Mouse (Mus musculus) right cerebral cortex, postnatal 10 days (tissue): ENCODE measurements around the gene Ccdc181.
"Not testable (repeated sequence)": the region's sequence is repeated elsewhere in the genome, so short reads cannot be mapped to it uniquely, and the experiment has no call there.

Experiments
- DNase-seq, 2 experiments: peaks; one replicate each; pipeline ENCODE4 v3.0.0; 2021; ENCODE audit warnings: low spot score in 2 of 2

Ccdc181 gene

DNA sequence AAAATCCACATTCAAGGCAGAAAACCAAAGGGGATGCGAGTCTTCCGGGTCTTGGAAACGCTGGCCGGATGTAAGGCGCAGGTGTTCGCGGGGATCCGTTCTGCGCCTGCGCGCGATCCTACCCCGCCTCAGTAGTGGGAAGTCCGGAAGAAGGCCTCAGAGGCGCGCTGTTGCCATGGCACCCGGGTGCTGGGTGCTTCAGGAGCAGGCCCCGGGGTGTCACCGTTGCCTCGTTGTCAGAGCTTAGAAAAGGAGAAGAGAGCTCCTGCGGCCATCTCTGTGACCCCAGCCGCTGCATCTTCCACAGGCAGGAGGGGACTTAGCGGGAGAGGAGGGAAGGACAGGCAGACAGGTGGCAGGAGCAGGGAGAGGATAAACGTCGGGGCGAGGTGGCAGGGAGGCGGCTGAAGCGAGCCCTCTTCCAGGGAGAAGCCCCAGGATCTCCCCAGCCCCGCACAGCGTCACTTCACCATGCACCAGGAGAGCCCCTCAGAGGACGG lies at the start of gene Ccdc181:
Gene Ccdc181, plus strand, starts transcription at position 131 of the 500 bp plus-strand sequence.
- peak; percentile 97 to 98 for DNase-seq

- not testable (repeated sequence) for DNase-seq
These were observed 43.3 kb upstream of the Ccdc181 start for GRCm38 (mm10) chr1:164231937-164232570.

GRCm38 (mm10) chr1:164233447-164233846 lies 41.9 kb upstream of the Ccdc181 start:
- DNase-seq = no peak

DNA sequence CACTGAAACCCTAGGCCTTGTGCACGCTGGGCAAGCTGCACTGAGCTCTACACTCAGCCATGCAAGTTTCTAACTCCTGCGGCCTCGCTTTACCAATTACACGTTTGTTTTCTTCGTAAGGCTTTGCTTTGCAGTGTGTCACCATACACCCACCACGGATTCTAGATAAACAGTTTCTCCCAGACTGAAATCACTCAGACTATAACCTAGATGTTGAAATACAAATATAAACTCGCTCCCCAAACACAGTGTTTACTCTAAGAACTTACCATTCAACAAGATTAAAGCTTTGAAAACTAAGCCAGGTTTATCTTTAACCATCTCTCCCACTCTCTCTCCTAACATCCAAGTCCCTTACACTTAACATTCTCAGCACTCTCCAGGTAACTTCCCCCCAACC lies 40.3 kb upstream of the Ccdc181 start:
- DNase-seq = no peak

DNA sequence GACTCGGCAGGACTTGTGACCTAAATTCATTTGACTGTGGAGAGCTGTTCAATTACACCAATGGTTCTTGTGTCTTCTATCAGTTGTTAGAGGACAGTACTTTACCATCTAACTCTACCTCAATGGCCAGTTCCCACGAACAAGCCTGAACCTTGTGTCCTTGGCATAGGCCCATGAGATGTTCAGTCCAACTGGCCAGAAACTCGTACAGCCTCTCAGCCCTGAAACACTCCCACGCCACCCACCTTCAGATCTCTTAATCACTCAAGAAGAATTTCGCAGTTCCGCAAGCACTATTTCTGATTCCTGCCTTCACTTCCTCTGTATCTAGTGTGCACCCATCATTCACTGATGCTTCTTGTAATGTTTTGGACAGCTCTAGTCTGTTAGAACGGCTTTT lies 39.3 kb upstream of the Ccdc181 start:
- DNase-seq = no peak

DNA sequence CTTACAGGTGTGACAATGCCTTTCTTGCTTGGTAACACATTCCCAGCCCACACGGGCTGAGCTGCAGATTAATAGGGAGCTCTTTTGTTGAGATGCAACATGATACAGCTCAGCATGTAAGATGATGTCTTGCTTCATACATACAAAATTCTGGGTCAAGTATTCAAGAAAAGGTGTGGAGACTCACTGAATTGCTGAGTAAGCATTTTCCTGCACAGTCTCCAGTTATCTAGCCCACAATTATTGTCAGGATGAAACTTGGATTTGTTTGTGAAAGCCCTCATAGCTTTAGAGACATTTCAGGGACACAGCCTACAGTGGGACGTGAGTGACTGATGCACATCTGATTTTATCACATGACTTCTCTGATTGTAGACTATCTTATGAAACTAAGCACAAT lies 33.9 kb upstream of the Ccdc181 start:
- DNase-seq = no peak

DNA sequence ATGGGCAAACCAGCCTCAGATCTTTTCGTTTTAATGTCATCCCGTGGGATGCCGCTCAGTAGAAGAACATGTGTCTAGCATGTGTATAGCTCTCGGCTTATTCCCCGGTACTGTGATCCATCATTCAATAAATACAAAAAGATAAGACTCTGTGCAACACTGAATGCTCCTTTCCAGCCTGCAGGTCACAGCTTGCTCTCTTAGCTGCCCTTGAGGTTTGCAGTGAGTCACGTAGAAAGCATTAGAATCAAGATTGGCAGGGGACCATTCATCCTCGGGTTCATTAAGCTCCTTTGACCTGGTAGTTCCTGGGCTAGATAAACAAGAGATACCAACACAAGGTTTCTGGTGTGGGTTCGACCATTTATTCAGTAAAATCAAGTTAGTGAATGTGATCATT lies 32.6 kb upstream of the Ccdc181 start:
- DNase-seq = no peak

- DNase-seq = no peak
These were observed 27.9 kb upstream of the Ccdc181 start for GRCm38 (mm10) chr1:164247442-164247841.

GRCm38 (mm10) chr1:164247971-164248370 lies 27.4 kb upstream of the Ccdc181 start:
- DNase-seq = no peak

DNA sequence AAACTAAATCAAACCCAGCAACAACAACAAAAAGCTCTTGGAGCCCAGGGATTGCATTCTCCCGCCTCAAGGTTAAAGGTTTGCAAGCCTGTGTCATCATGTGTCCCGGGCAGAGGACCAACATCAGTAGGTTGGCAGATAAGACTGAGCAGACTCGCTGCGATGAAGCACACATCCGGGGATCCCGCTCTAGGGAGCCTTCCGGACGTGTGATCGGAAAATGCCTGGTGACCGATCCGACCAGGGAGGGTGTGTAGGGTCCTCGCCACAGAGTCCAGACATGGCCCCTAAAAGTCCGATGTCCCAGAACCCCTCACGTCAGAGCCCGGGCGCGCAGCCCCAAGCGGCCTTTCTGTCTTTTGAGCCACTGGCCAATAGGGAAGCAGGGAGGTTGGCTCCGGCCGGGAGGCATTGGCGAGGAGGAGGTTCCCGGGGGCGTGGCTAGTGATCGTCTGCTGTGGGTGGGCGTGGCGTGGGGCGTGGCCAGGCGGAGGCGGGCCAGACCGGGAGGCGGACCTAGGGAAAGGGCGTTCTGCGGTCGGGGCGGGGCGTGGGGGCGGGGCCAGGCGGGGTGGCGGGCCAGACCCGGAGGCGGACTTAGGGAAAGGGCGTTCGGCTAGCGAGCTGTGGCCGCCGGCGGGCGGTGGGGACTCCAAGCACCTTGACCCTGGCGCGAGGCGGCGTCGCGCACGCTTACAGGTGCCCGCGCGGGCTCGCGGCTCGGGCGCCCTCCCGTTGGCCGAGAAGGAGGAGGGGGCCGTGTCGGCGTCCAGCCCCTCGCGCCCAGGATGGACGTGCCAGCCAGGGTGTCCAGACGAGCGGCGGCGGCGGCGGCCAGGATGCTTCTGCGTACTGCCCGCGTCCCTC lies 26.7 kb upstream of the Ccdc181 start, which contains the start of gene Slc19a2:
Gene Slc19a2, plus strand, starts transcription at position 582 of the 867 bp plus-strand sequence.
- DNase-seq = peak; percentile 98 to 99

DNA sequence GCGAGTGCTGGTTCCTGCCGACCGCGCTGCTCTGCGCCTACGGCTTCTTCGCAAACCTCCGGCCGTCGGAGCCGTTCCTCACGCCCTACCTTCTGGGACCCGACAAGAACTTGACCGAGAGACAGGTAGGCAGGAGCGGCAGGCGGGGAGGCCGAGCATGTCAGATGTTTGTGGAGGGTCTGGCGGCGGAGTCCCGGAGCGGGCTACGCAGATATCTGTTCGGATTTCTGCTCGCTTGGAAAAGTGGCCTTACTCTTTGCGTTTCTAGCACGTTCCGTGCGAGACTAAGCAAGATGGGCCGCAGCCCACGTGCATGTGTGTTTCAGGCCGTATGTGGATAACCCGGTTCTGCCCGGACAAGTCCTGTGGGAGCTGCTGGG lies 26.1 kb upstream of the Ccdc181 start:
- DNase-seq = peak in 1 of 2 experiments; percentile 63

GRCm38 (mm10) chr1:164250391-164251150 lies 24.8 kb upstream of the Ccdc181 start:
- DNase-seq = no peak

GRCm38 (mm10) chr1:164251438-164251837 lies 23.9 kb upstream of the Ccdc181 start:
- DNase-seq = no peak

GRCm38 (mm10) chr1:164252551-164252950 lies 22.8 kb upstream of the Ccdc181 start:
- DNase-seq = no peak

DNA sequence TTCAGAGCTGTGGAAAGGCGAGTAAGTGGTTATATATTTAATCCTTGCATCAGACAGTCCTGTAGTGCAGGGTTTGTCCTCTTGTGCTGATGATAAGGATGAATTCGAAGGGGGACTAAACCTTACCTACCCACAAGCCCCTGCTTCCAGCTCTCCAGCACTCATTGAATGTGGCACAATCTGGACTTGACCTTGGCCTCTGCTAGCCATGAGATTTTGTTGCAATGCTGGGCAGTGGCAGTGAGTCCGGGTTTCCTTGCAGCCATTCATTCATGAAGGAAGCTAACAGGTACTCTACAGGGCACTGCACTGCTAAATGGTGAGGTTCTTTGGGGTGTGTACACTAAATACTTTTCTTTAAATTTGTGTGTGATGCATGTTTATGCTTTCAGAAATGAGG lies 20.5 kb upstream of the Ccdc181 start:
- DNase-seq = no peak

DNA sequence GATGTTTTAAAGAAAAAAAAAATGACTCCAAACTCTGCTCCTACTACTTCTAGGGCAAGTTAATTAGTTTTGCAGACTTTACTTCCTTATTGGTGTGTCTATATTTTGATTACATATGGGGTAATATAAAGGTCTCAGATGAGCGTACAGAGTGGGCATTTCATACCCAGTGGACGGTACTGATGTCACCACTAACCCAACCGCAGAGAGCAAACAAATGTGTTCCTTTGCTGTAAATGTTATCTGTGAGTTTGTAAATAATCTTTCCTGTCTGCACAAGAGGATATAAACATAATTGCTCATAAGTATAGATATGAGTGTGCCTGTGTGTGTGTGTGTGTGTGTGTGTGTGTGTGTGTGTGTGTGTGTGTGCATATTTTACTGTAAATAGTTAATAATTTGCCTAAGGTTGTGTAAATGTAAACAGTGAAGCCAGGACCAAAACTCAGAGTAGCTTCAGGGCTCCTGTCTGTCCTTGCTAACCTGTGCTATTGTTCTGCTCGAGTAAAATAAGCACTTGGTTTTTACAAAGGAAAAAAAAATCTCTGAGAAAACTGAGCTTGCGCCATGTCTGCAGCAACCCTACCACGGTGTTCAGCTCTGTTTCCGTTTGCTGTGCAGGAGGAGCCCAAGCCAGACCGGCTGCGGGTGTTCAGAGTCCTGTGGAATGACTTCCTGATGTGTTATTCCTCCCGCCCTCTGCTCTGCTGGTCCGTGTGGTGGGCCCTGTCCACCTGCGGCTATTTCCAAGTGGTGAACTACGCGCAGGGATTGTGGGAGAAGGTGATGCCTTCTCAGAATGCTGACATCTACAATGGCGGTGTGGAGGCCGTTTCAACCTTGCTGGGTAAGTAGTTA lies 15.0 kb upstream of the Ccdc181 start:
- DNase-seq = no peak

GRCm38 (mm10) chr1:164261553-164261952 lies 13.8 kb upstream of the Ccdc181 start:
- DNase-seq = peak in 1 of 2 experiments; percentile 40

- no peak for DNase-seq
These were observed 4.4 kb upstream of the Ccdc181 start for GRCm38 (mm10) chr1:164270941-164271340.

DNA sequence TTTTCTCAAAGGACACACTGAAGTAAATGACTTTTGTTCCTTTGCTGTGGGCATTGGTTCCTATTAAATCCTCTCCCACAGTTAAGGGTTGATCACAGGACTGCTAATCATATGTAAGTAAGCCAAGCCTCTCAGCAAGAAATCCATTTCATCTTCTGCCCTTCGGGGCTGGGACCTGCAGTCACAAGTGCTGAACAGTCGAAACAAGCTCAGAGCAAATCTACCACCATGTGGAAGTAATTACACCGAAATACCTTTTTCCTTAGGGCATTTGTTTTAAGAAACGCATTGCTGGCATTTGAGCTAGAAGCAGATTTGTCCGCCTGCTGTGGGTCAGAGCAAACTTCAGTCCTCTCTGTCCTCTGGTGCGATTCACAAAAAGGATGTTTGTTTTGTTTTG lies 1.7 kb upstream of the Ccdc181 start:
- DNase-seq = no peak

GRCm38 (mm10) chr1:164276552-164276951 lies 1.2 kb downstream of the Ccdc181 start:
- no peak for DNase-seq

- DNase-seq = no peak
These were observed 3.9 kb downstream of the Ccdc181 start for GRCm38 (mm10) chr1:164279332-164279731.
